Mouse (Mus musculus) layer of hippocampus, adult 9-11 months (tissue): ENCODE measurements around the gene Vmn1r41.

Experiments used
- DNase-seq: peaks from one replicate; pipeline ENCODE4 v3.0.0; 2022

The Vmn1r41 gene

GRCm38 (mm10) chr6:89740466-89740865, at the start of gene Vmn1r41:
Gene Vmn1r41, plus strand, starts transcription at chr6:89740766.
- no peak for DNase-seq

DNA sequence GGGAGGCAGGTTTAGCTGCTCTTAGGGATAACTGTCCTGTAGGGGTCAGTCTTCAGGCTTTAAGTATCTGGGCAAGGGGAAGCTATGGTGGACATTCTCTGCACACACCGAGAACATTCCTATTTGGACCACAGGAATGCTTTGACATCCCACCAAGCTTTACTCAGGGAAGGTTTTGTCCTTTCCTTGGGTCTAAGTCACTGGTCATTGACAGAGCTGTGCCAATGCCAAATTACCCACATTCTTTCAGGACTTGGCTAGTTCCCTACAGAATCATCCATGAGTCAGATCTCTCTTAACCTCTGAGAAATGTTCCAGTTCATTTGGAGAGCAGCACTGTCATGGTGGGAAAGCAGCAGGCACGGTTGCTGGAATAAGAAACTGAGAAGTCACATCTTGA, 33.9 kb upstream of the Vmn1r41 start:
- DNase-seq: no peak

- no peak for DNase-seq
Measured at GRCm38 (mm10) chr6:89707240-89707639, 33.3 kb upstream of the Vmn1r41 start, which contains the start of gene Vmn1r40. Gene Vmn1r40, plus strand, starts transcription at chr6:89707540.

DNA sequence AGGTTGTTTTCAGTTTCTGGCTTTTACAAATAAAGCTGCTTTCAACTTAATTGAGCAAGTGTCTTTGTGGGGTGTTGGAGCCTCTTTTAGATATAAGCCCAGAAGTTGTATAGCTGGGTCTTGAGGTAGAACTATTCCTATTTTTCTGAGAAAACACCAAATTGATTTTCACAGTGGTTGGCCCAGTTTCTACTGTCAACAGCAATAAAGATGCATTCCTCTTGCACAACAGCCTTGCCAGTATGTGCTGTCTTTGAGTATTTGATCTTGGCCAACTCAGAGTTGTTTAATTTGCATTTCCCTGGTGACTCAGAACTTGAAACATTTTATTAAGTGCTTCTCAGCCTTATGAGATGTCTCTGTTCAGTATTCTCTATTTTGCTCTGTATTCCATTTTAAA, 22.5 kb upstream of the Vmn1r41 start:
- DNase-seq: no peak

DNA sequence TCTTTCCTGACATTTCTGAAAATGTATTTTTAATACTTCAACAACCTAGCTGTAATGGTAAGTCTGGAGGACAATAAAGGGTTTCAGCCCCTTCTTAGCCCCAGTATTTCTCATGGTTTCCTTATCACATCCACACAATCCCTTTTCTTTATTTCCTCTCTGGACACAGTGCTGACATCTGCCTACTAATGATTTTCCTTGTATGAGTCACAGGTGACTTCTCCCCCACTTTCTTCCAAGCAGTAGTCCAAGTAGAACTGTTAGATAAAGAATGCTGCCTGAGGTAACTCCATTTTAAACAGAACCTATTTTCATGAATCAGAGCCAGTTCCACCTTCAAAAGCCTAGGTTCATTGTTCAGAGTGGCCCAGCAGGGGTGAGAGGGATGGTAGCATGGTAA, 2.2 kb downstream of the Vmn1r41 start:
- no peak for DNase-seq

- no peak for DNase-seq
Measured at GRCm38 (mm10) chr6:89790231-89790630, 49.7 kb downstream of the Vmn1r41 start.
